Mouse (Mus musculus) c-Kit-positive CD71-positive TER-119-negative erythroid progenitor cells, embryonic 14.5 days (primary cell): Measurements from ENCODE around the gene Akap5.
A peak's percentile ranks its signal among the peaks of the same experiment; 100 is the strongest.

Experiments used
- DNase-seq: peaks from one replicate; pipeline ENCODE4 v3.0.0-alpha.2; 2013; ENCODE audit warnings: low read depth

The Akap5 gene

DNA sequence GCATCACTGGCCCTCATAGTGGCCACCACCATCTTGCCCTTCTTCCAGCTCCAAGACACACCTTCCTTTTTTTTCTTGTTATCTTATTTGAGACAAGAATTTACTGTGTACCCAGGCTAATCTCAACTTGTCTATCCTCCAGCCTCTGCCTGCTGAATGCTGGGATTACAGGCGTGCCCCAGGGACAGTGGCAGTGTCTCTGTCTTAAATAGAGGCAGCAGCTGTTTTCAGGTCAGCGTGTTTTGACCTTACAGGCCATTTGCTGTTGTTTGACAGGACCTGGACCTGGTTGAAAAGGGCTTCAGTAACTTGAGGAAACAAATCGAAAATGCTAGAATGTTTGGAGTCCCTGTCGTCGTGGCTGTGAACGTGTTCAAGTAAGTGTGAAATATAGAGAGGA, 14.1 kb upstream of the Akap5 start:
- DNase-seq, result no peak

GRCm38 (mm10) chr12:76311227-76311626, 13.5 kb upstream of the Akap5 start:
- no peak for DNase-seq

- no peak for DNase-seq
These were observed 12.7 kb upstream of the Akap5 start for GRCm38 (mm10) chr12:76311951-76312350.

GRCm38 (mm10) chr12:76318282-76319212, 6.1 kb upstream of the Akap5 start:
- DNase-seq, result peak; percentile 85

- no peak for DNase-seq
These were observed 1.9 kb downstream of the Akap5 start for GRCm38 (mm10) chr12:76326437-76327220.

DNA sequence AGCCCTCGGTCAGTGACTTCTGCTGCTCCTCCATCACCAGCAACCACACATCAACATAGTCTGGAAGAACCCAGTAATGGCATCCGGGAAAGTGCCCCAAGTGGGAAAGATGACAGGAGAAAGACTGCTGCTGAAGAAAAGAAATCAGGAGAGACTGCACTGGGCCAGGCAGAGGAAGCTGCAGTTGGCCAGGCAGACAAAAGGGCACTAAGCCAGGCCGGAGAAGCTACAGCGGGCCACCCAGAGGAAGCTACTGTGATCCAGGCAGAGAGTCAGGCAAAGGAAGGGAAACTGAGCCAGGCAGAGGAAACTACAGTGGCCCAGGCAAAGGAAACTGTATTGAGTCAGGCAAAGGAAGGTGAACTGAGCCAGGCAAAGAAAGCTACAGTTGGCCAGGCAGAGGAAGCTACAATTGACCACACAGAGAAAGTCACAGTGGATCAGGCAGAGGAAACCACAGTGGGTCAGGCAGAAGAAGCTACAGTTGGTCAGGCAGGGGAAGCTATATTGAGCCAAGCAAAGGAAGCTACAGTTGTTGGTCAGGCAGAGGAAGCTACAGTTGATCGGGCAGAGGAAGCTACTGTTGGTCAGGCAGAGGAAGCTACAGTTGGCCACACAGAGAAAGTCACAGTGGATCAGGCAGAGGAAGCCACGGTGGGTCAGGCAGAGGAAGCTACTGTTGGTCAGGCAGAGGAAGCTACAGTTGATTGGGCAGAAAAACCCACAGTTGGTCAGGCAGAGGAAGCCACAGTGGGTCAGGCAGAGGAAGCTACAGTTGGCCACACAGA, 4.1 kb downstream of the Akap5 start:
- no peak for DNase-seq

DNA sequence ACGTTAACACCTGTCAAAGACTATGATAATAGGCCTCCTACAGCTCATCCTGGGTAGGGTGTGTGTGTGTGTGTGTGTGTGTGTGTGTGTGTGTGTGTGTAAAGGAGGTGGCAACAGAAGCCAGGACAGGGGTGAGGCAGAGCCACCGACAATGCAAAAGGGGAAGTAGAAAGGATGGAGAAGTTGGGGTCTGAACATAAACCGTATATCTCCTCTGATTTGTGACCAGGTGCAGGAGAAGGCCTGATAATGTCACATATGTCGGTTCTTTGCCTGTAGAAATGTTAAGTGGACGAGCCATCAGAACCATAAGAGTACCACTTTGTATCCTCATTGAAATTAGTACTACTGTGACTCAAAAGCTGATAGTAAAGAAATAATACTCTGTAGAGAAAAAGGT, 9.0 kb downstream of the Akap5 start:
- DNase-seq, result no peak

DNA sequence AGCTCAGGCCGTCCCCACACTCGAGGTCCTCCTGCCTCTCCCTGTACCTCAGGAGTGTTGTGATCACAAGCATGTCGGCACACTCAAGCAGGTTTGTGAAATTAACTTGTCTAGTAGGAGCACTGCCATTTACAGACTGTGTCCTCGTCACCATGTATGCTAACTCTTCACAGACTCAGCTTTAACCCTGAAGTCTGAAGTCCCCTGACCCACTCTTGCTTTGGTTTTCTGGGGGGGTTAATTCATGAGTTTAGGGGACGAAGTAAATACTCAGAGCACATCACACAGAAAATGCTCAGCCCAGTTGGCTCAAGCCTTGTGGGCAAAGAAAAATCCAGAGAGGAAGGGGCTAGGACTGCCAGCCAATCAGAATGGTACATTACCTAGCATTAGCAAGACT, 10.9 kb downstream of the Akap5 start:
- DNase-seq, result no peak

DNA sequence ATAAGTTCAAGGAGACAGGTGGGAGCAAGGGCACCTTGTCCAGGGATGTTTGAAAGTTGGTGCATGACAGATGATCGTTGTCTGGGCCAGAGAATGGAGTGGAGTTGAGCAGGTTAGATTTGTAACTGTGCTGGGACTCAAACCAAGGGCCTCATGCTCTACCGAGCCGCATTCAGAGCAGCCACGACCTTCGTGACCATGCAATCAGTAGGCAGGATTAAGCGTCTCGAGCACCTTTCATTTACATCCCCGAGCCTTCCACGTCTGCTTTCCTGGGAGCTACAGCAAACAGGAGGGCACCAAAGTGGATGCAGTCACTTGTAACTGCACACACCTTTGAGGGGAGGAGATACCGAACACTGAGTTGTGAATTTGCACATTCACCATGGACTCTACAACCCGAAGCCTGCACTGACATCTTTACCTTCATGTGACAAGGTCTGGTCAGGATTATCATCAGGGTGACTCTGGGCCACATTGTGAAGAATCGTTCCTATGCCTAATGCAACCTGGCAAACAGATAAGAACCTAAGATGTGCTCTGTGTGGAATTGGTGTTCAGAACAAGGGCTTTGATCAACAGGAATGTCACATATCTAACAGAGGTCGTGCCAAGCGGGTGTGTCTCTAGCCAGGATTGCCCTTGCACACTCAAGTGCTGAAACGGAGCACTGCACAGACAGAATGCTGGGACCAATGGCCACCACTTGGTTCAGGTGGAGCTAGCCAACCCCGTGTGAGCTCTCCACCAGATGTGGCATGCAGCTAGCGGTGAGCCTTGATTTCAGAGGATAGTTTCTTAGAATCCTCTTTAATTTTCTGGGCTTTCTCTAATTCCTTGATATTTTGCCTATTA, 11.6 kb downstream of the Akap5 start:
- no peak for DNase-seq

GRCm38 (mm10) chr12:76341080-76341479, 16.4 kb downstream of the Akap5 start:
- peak; percentile 72 for DNase-seq

DNA sequence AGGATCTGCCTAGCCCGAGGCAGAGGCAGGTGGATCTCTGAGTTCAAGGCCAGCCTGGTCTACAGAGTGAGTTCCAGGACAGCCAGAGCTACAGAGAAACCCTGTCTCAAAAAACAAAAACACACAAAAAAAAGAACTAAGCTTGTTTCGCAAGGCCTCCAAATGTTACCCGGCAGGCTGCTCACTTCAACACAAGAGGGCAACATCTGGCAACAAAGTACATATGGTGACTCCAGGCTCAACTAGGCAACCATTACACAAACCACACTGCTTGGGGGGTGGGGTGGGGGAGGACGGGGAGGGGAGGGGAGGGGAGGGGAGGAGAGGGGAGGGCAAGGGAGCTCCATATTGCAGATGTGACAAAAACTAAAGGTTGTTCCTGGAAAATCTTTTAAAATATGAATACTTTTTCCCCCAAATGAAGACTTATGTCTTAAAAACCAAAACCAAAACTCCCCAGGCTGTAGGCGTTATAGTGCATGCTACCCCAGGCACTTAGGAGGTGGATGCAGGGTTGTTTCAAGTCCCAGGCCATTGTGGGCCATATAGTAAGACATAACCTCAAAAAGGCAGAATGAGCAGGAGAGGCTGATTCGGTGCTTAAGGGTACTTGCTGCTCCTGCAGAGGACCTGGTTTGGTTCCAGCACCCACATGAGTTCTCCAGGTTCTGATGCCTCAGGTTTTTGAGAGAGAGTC, 21.2 kb downstream of the Akap5 start:
- DNase-seq, result no peak

DNA sequence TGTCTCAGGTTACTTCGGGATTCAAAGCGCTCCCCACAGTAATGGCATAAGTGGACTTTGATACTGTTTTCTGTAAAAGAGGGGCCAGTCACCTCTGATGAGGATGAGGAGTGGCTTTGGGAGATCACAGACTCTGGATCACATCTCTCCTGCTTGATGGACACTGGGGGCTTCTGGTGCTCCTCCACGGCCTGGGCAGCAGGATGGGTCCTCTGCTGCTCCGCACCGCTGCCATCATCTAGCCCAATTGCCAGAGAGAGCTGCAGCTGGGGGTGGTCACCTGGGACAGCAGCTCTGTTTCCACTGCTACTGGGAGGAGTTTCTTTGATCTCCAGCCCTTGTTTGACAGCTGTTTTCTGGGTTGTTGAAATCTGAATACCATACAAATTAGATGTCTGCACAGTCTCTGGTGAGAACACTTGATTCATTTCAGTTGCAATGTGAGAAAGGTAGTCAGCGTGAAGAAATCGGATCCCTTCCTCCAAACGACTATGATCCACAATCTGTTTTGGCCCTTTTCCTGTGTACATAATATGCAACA, 25.1 kb downstream of the Akap5 start:
- DNase-seq, result no peak

- DNase-seq, result no peak
These were observed 36.2 kb downstream of the Akap5 start for GRCm38 (mm10) chr12:76360868-76361267.

DNA sequence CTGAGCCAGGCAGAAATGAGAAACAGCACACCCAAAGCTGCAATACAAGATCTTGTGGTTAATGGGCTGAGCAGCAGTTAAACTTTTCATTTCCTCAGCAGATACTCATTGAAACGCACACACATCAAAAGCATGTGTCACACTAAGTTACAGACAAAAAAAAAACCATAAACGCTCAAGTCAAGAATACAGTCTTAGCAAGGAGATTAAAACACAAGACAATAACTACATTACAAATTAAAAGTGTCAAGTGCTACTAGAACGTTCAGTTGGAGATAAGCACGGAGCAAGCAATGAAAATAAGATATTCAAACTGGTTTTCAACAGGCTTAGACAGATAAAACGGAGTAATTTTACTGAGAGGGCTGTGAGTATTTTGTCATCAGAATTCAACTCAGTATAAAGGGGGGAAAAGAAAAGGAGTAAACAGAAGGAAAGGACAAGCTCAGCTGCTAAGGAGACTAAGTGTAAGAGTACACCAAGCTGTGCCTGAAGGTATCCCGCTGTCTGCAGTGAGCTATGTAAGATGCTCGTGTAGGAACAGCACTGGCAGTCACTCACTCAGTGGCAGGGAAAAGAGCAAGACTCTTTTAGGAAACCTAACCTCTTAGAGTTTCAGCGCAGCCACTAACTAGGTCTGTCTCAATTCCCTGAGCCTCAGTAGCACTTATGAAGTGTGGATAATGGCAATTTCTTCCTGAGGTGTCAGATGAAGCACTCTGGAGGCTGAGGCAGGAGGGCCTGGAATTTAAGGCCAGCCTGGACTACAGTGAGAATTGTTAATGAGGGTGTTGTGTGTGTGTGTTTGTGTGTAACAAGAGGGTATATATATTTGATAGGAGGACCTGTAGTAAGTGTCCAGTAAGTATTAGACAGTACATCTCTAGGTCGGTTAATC, 37.0 kb downstream of the Akap5 start:
- peak; percentile 54 for DNase-seq

DNA sequence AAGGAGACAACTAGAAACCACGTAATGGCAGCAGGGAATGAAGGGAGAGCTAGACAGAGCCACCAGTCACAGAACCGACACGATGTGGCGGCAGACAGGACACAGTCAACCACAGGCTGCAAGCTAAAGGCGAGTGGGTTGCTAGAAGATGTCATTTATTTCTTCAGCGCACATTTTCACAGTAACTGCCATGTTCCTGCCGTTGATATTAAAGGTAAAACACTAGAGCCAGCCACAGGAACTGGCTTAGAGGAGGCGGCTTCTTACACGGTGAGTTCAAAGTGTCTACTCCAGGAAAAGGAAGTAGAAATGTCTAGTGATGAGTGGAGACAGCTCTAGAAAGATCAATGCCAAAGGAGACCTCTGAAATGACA, 37.6 kb downstream of the Akap5 start:
- no peak for DNase-seq

DNA sequence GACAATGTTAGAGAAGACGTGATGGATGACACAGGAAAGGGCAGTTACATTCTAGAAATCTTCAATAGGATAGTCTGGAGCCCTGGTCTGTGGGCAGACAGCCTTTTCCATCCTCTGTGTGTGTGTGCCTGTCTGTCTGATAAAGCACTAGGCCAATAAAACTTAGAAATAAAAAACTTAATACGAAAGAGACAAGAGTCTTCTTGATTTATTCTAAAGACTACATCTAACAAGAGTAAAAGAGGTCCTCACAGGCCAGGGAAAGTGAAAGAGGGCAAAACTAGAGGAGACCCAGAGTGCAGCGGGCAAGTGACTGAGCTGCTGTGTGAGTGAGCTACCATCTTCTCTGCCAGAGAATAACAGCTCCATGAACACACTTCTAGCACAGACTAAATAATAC, 41.6 kb downstream of the Akap5 start:
- DNase-seq, result no peak

- peak; percentile 54 for DNase-seq
These were observed 42.7 kb downstream of the Akap5 start for GRCm38 (mm10) chr12:76367096-76367995.

- no peak for DNase-seq
These were observed 43.6 kb downstream of the Akap5 start for GRCm38 (mm10) chr12:76368201-76368789.
